In the genomic region with DNA sequence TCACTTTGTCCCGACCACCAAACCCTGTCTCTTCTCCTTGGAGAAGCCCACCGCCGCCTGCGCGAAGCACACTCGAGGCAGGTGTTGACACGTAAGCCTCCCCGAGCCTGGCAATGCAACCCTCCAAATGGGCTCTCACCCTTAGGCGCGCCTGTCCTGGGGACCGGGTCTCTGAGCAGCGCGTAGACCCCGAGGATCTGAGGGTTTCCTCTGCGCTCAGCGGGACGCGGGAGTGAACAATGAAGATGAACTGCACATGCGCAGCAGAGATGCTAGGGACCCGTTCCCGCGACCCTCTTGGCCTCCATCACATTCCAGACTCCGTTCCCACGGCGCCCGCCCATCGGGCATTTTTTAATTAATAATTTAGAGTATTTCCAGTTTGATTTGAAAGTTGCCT, we compare ENCODE assay signal across 10 mouse cellular contexts. TPM values are rescaled to one million over a fixed set of nuclear protein-coding genes. Genes with fewer than 3 reads are reported as not detected.
DNase-seq lines count a peak whose midpoint lies in the region; ATAC-seq and TF ChIP-seq lines count a peak whose summit lies in the region.
"Had no signal": no experiment of that assay in that cellular context is flagged by ENCODE, and none has a peak within 500 bp of the region (broad histone marks: within the 10 kb centered on the region; RNA-seq: fewer than 3 reads in every experiment).

A gene (minus strand): TSS at position 234 of the 400 bp plus-strand sequence.

- no peaks in the 10 kb centered on the region for H3K36me3 ChIP-seq in heart, embryonic 10.5 days
- no peaks in the 10 kb centered on the region for H3K36me3 ChIP-seq in heart, adult 2 months (ENCODE audit: control insufficient read depth, insufficient read depth, low read length)
- peaks cover 0 to 8% of the 10 kb centered on the region in 2 experiments; a peak in 2 of 4 replicates for H3K36me3 ChIP-seq in MEL (ENCODE audit: control insufficient read depth in 1 of 2, insufficient read depth in 2 of 2, low read length in 2 of 2)
- no peaks in the 10 kb centered on the region for H3K36me3 ChIP-seq in hindbrain, embryonic 10.5 days
- no peaks in the 10 kb centered on the region for H3K36me3 ChIP-seq in midbrain, embryonic 11.5 days (ENCODE audit: control insufficient read depth, insufficient read depth, low read length)

- no peaks in the 10 kb centered on the region for H3K79me2 ChIP-seq in heart, adult 2 months (replicated peaks; ENCODE audit: control insufficient read depth, insufficient read depth, low read length)
- no peaks in the 10 kb centered on the region for H3K79me2 ChIP-seq in MEL (ENCODE audit: control insufficient read depth, insufficient read depth, low read length, poor library complexity)

- no peak for DNase-seq in heart, embryonic 10.5 days (ENCODE audit: low spot score)
- DNase-seq in heart, adult 2 months, result no peak
- DNase-seq in MEL (ENCODE audit: low read depth, low spot score), result no peak
- DNase-seq in hindbrain, embryonic 10.5 days (ENCODE audit: low spot score), result peak; percentile 86
- DNase-seq in midbrain, embryonic 11.5 days (ENCODE audit: low spot score, missing footprints), result peak; percentile 98
- no peak for DNase-seq in thymus, postnatal 4 days
- no peak for DNase-seq in left cerebral cortex, postnatal 14 days (ENCODE audit: low spot score in 2 of 2)
- DNase-seq in frontal cortex, postnatal 14 days (ENCODE audit: low spot score in 2 of 2), result no peak

- H3K9me3 ChIP-seq in heart, embryonic 10.5 days, result no peaks in the 10 kb centered on the region
- H3K9me3 ChIP-seq in MEL (replicated peaks; ENCODE audit: insufficient read depth, low read length), result no peaks in the 10 kb centered on the region
- H3K9me3 ChIP-seq in hindbrain, embryonic 10.5 days, result no peaks in the 10 kb centered on the region
- H3K9me3 ChIP-seq in midbrain, embryonic 11.5 days (ENCODE audit: control insufficient read depth, low read length), result no peaks in the 10 kb centered on the region

- peaks cover 28% of the 10 kb centered on the region for H3K4me1 ChIP-seq in heart, embryonic 10.5 days
- H3K4me1 ChIP-seq in heart, adult 2 months (ENCODE audit: control insufficient read depth, insufficient read depth, low read length), result no peaks in the 10 kb centered on the region
- peaks cover 2 to 17% of the 10 kb centered on the region in 2 experiments for H3K4me1 ChIP-seq in MEL (ENCODE audit: control insufficient read depth in 1 of 2, insufficient read depth in 2 of 2, low read length in 2 of 2)
- peaks cover 45% of the 10 kb centered on the region for H3K4me1 ChIP-seq in hindbrain, embryonic 10.5 days (replicated peaks)
- peaks cover 10% of the 10 kb centered on the region for H3K4me1 ChIP-seq in midbrain, embryonic 11.5 days (ENCODE audit: control insufficient read depth, insufficient read depth, low read length)

- no peak for TF ChIP-seq POLR2A in heart, adult 2 months (IDR thresholded peaks at IDR 0.05; ENCODE audit: insufficient read depth, low read depth, low read length)
- TF ChIP-seq POLR2A in MEL (IDR thresholded peaks at IDR 0.05; ENCODE audit: control insufficient read depth in 1 of 2, insufficient read depth in 1 of 2, low read depth in 1 of 2, low read length in 2 of 2, poor library complexity in 1 of 2), result no peak

- peak within 1 kb of the TSS; percentile 77 for H3K4me2 ChIP-seq in midbrain, embryonic 11.5 days

- no peak for TF ChIP-seq CTCF in heart, adult 2 months (IDR thresholded peaks at IDR 0.05)
- TF ChIP-seq CTCF in MEL (IDR thresholded peaks at IDR 0.05 in 2 of 3, conservative IDR thresholded peaks at IDR 0.05 in 1 of 3; ENCODE audit: control insufficient read depth in 1 of 3, insufficient read depth in 1 of 3, low read depth in 2 of 3, low read length in 3 of 3, poor library complexity in 1 of 3, severe bottlenecking in 1 of 3), result no peak

- intact Hi-C loops in heart, adult 2 months (cut with DNase I), result no loop called here
- intact Hi-C loops in left cerebral cortex, postnatal 14 days (cut with DNase I), result no loop called here

- WGBS in heart, embryonic 10.5 days, result 2% methylated on average over 27 of the region's 27 CpGs
- 3% methylated on average over 27 of the region's 27 CpGs for WGBS in heart, adult 2 months
- under 1% methylated on average over 27 of the region's 27 CpGs for WGBS in hindbrain, embryonic 10.5 days
- WGBS in midbrain, embryonic 11.5 days, result 1% methylated on average over 27 of the region's 27 CpGs

- no peak for TF ChIP-seq EP300 in heart, adult 2 months (IDR thresholded peaks at IDR 0.05; ENCODE audit: insufficient read depth, low read depth, low read length)
- TF ChIP-seq EP300 in MEL (IDR thresholded peaks at IDR 0.05; ENCODE audit: low read depth in 1 of 2, low read length in 2 of 2), result no peak

- ATAC-seq in midbrain, embryonic 11.5 days (ENCODE audit: low FRiP score), result peak; percentile 69

- peaks cover 48% of the 10 kb centered on the region for H3K27me3 ChIP-seq in heart, embryonic 10.5 days (ENCODE audit: insufficient read depth, poor library complexity, severe bottlenecking)
- peaks cover 2% of the 10 kb centered on the region; the same call in 1 of the 2 replicates for H3K27me3 ChIP-seq in heart, adult 2 months (ENCODE audit: control insufficient read depth, insufficient read depth, low read length)
- H3K27me3 ChIP-seq in MEL (ENCODE audit: control insufficient read depth in 1 of 2, insufficient read depth in 2 of 2, low read length in 2 of 2), result no peaks in the 10 kb centered on the region
- H3K27me3 ChIP-seq in hindbrain, embryonic 10.5 days (ENCODE audit: insufficient read depth, poor library complexity, severe bottlenecking), result peaks cover 30% of the 10 kb centered on the region
- H3K27me3 ChIP-seq in midbrain, embryonic 11.5 days (ENCODE audit: control insufficient read depth, insufficient read depth, low read length), result peaks cover 2% of the 10 kb centered on the region; the same call in 1 of the 2 replicates

- TF ChIP-seq RAD21 in MEL (IDR thresholded peaks at IDR 0.05; ENCODE audit: low read depth, low read length), result no peak

- H3K27ac ChIP-seq in heart, embryonic 10.5 days, result 0 out of 2 replicates have a peak within 1 kb of the TSS, but pooled peaks have one; percentile 44
- no peak within 1 kb of the TSS for H3K27ac ChIP-seq in heart, adult 2 months
- peak within 1 kb of the TSS; percentile 41 for H3K27ac ChIP-seq in MEL (ENCODE audit: control insufficient read depth, low read depth, low read length)
- peak within 1 kb of the TSS; percentile 97 for H3K27ac ChIP-seq in hindbrain, embryonic 10.5 days
- H3K27ac ChIP-seq in midbrain, embryonic 11.5 days (ENCODE audit: low read depth, low read length), result peak within 1 kb of the TSS; percentile 69

- H3K4me3 ChIP-seq in heart, embryonic 10.5 days, result peak within 1 kb of the TSS; percentile 46
- H3K4me3 ChIP-seq in heart, adult 2 months, result no peak within 1 kb of the TSS
- peak within 1 kb of the TSS; percentile 41 to 62 for H3K4me3 ChIP-seq in MEL (ENCODE audit: control insufficient read depth in 1 of 2, insufficient read depth in 1 of 2, low read depth in 2 of 2, low read length in 2 of 2)
- H3K4me3 ChIP-seq in hindbrain, embryonic 10.5 days, result peak within 1 kb of the TSS; percentile 69
- peak within 1 kb of the TSS; percentile 47 for H3K4me3 ChIP-seq in midbrain, embryonic 11.5 days (ENCODE audit: low read depth, low read length)

- no peak within 1 kb of the TSS for H3K9ac ChIP-seq in heart, adult 2 months (ENCODE audit: low read depth, low read length)
- peak within 1 kb of the TSS; percentile 33 for H3K9ac ChIP-seq in MEL (ENCODE audit: control insufficient read depth, low read depth, low read length, poor library complexity, severe bottlenecking)
- H3K9ac ChIP-seq in midbrain, embryonic 11.5 days (ENCODE audit: low read length), result peak within 1 kb of the TSS; percentile 68

TF ChIP-seq in MEL, 35 proteins besides CTCF, POLR2A, EP300 and RAD21:
- TF ChIP-seq MXI1 (IDR thresholded peaks at IDR 0.05; ENCODE audit: low read depth, low read length), result no peak
- TF ChIP-seq MEF2A (IDR thresholded peaks at IDR 0.05; ENCODE audit: extremely low read depth, insufficient replicate concordance, low read depth, low read length, poor library complexity, severe bottlenecking), result no peak
- TF ChIP-seq POLR2AphosphoS2 (IDR thresholded peaks at IDR 0.05; ENCODE audit: low read length), result no peak
- no peak for TF ChIP-seq MYB (IDR thresholded peaks at IDR 0.05; ENCODE audit: low read depth, low read length)
- no peak for TF ChIP-seq HCFC1 (IDR thresholded peaks at IDR 0.05; ENCODE audit: low read depth, low read length)
- no peak for TF ChIP-seq GABPA (IDR thresholded peaks at IDR 0.05; ENCODE audit: low read depth, low read length)
- no peak for TF ChIP-seq BHLHE40 (IDR thresholded peaks at IDR 0.05; ENCODE audit: borderline replicate concordance, low read depth, low read length)
- no peak for TF ChIP-seq KAT2A (conservative IDR thresholded peaks at IDR 0.05; ENCODE audit: low read depth, low read length)
- no peak for TF ChIP-seq CHD1 (IDR thresholded peaks at IDR 0.05; ENCODE audit: low read depth, low read length)
- no peak for TF ChIP-seq SMC3 (IDR thresholded peaks at IDR 0.05; ENCODE audit: low read depth, low read length)
- TF ChIP-seq NELFE (IDR thresholded peaks at IDR 0.05; ENCODE audit: low read depth, low read length), result no peak
- TF ChIP-seq SIN3A (IDR thresholded peaks at IDR 0.05; ENCODE audit: low read length), result no peak
- no peak for TF ChIP-seq TAL1 (IDR thresholded peaks at IDR 0.05; ENCODE audit: low read length)
- TF ChIP-seq UBTF (IDR thresholded peaks at IDR 0.05; ENCODE audit: borderline replicate concordance, insufficient read depth, low read depth, low read length), result no peak
- TF ChIP-seq ZNF384 (IDR thresholded peaks at IDR 0.05; ENCODE audit: low read depth, low read length), result no peak
- TF ChIP-seq MAFK (IDR thresholded peaks at IDR 0.05; ENCODE audit: borderline replicate concordance, low read depth, low read length), result no peak
- no peak for TF ChIP-seq ETS1 (IDR thresholded peaks at IDR 0.05; ENCODE audit: low read depth, low read length)
- no peak for TF ChIP-seq POLR2AphosphoS5 (IDR thresholded peaks at IDR 0.05; ENCODE audit: borderline replicate concordance, low read depth, low read length)
- TF ChIP-seq TBP (IDR thresholded peaks at IDR 0.05; ENCODE audit: low read depth, low read length), result no peak
- TF ChIP-seq JUND (IDR thresholded peaks at IDR 0.05; ENCODE audit: low read depth, low read length), result no peak

RNA-seq across cellular contexts. Expression of the gene that starts here (rescaled TPM):
- polyA plus RNA-seq in heart, embryonic 10.5 days (2016; fragmentation: Nextera tagmentation; extraction: Ambion mirVana), result 0.23 and 0.60 TPM in 2 replicates
- total RNA-seq in heart, adult 2 months (2021), result not detected
- not detected in 2 replicates for polyA plus RNA-seq in heart, adult 2 months (2012; rRNA removed)
- not detected in 2 replicates for total RNA-seq in MEL (2012; rRNA removed)
- polyA plus RNA-seq in MEL (2012; ENCODE audit: insufficient read depth in 1 of 2, insufficient read length in 2 of 2, low read depth in 1 of 2, low replicate concordance in 2 of 2, missing spikeins in 1 of 2), result under 1 TPM in 1 of 2 experiments, not detected in 1; 0.18 TPM
- 5.5 and 6.7 TPM in 2 replicates for polyA plus RNA-seq in hindbrain, embryonic 10.5 days (2016; fragmentation: Nextera tagmentation; extraction: Ambion mirVana)
- polyA plus RNA-seq in midbrain, embryonic 11.5 days (2014; fragmentation: Nextera tagmentation; extraction: Ambion mirVana), result 9.0 and 10.1 TPM in 2 replicates
- under 1 TPM in 1 of 2 experiments, not detected in 1; 0.51 TPM for total RNA-seq in left cerebral cortex, postnatal 14 days (2021)
- polyA plus RNA-seq: large intestine, adult 2 months; thymus, postnatal 0 days had no signal

Comparison
In these comparisons a context has a peak if more than half of its experiments do, and no peak if none do; other contexts are left out.
1. DNase-seq: peak in hindbrain, embryonic 10.5 days (single experiment) and midbrain, embryonic 11.5 days (single experiment); none in heart, embryonic 10.5 days (single experiment), heart, adult 2 months (0 of 2), MEL (single experiment), thymus, postnatal 4 days (single experiment), left cerebral cortex, postnatal 14 days (0 of 2) and frontal cortex, postnatal 14 days (0 of 2).